Mouse (Mus musculus): ENCODE measurements around the gene Mfsd11.

GRCm38 (mm10) chr11:116814076-116814883 lies 38.0 kb upstream of the Mfsd11 start:
- TF ChIP-seq CTCF (IDR thresholded peaks at IDR 0.05; ENCODE audit: extremely low read depth, insufficient read depth, low read length) (no peak), POLR2A (IDR thresholded peaks at IDR 0.05; ENCODE audit: extremely low read depth, insufficient read depth, low read length) (no peak)

Data from cortical plate, adult 2 months (tissue).